Mouse (Mus musculus) embryonic facial prominence, embryonic 14.5 days (tissue): ENCODE results near the gene Gpatch11. TPM values are rescaled to one million over a fixed set of nuclear protein-coding genes. Genes with fewer than 3 reads are reported as not detected.

Experiments
- ATAC-seq: fragments of 200-750 bp; cut with Nextera tagmentation; 2 replicates; pipeline ENCODE4 v1.8.0; 2017; ENCODE audit warnings: low read depth, moderate number of reproducible peaks, moderate TSS enrichment
- DNase-seq: peaks from one replicate; pipeline ENCODE4 v3.0.0-alpha.2; 2015; ENCODE audit warnings: low spot score
- H3K27ac ChIP-seq: fragments of 300-500 bp; sonication (generic); replicated peaks from 2 replicates; pipeline ENCODE4 v1.5.1; 2014; ENCODE audit warnings: low read depth, mild to moderate bottlenecking, low read length, moderate library complexity
- H3K27me3 ChIP-seq: fragments of 300-500 bp; sonication (generic); replicated peaks from 2 replicates; pipeline ENCODE4 v1.6.1; 2014; ENCODE audit warnings: low read length; ENCODE audit not compliant: control insufficient read depth, insufficient read depth
- H3K36me3 ChIP-seq: fragments of 300-500 bp; sonication (generic); 2 replicates; pipeline ENCODE4 v1.6.1; 2014; ENCODE audit warnings: low read length, mixed read lengths; ENCODE audit not compliant: control insufficient read depth, insufficient read depth
- H3K4me1 ChIP-seq: fragments of 300-500 bp; sonication (generic); 2 replicates; pipeline ENCODE4 v1.6.1; 2014; ENCODE audit warnings: antibody characterized with exemption, low read length; ENCODE audit not compliant: control insufficient read depth, insufficient read depth
- H3K4me2 ChIP-seq: fragments of 300-500 bp; sonication (generic); 2 replicates; pipeline ENCODE4 v1.6.1; 2014; ENCODE audit warnings: low read depth, mild to moderate bottlenecking, low read length, moderate library complexity, mixed read lengths
- H3K4me3 ChIP-seq: fragments of 300-500 bp; sonication (generic); 2 replicates; pipeline ENCODE4 v1.5.1; 2014; ENCODE audit warnings: low read depth, mild to moderate bottlenecking, low read length
- H3K9ac ChIP-seq: fragments of 300-500 bp; sonication (generic); 2 replicates; pipeline ENCODE4 v1.6.1; 2014; ENCODE audit warnings: low read depth, mild to moderate bottlenecking, low read length, moderate library complexity, mixed read lengths
- H3K9me3 ChIP-seq: fragments of 300-500 bp; sonication (generic); 2 replicates; pipeline ENCODE4 v1.6.1; 2016; ENCODE audit warnings: low read length; ENCODE audit not compliant: control insufficient read depth
- WGBS: fragments of 180-500 bp; shearing (Covaris S2); extraction: QIAGEN DNeasy Blood & Tissue Kit; methylation state at CpG from one replicate; pipeline ENCODE4 v1.1.7; 2014; 5-methylcytosine and 5-hydroxymethylcytosine counted together
- polyA plus RNA-seq: library from polyadenylated mRNA; unstranded; fragments of >200 nt; fragmentation: Nextera tagmentation; extraction: Ambion mirVana; gene quantifications from 2 replicates; pipeline ENCODE4 v1.2.1, GENCODE M21; 2014

Gene Gpatch11
- polyA plus RNA-seq, 1 experiment from 2014 or later, result 38.5 TPM

DNA sequence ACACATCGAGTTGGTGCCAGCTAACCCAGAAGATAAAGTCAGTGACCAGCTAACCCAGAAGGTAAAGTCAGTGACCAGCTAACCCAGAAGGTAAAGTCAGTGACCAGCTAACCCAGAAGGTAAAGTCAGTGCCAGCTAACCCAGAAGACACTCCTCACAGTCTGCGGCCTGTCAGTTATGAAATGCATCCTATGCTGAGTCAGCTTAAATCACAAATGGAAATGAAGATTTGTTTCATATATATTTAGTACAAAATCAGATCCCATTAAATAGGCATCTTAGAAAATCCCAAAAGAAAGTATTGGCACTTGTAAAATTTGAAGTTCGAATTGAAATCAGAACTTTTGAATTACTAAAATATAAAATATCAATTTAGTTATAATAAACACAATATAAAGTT lies 25.8 kb upstream of the Gpatch11 start:
- ATAC-seq, result no peak
- 93% methylated on average over 3 of the region's 3 CpGs for WGBS

DNA sequence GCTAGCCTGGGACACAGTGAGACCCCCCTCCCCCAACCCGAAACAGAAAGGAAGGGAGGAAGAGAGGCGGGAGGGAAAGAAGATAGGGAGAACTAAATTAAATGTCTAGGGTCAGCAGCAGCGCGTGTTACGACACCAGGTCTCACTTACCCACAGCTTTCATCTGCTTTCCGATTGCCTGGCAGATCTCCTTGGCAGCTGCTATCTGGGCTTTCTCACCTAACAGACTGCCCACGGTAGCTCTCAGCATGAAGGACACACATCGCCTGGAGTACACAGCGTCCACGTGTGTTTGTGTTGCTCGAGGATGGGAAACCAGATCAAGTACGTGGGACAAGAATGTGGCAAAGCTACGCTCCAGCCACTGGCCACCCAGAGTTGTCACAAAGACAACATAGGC lies 11.0 kb upstream of the Gpatch11 start:
- no peak overlapping the region for H3K4me3 ChIP-seq
- whole genome bisulfite sequencing, result 92% methylated on average over 13 of the region's 13 CpGs
- H3K9me3 ChIP-seq, result no peaks in the 10 kb centered on the region
- peaks cover 81% of the 10 kb centered on the region for H3K36me3 ChIP-seq
- no peak for ATAC-seq
- H3K4me2 ChIP-seq, result no peak overlapping the region
- no peak overlapping the region for H3K27ac ChIP-seq
- no peak for DNase-seq
- H3K27me3 ChIP-seq, result no peaks in the 10 kb centered on the region
- H3K4me1 ChIP-seq, result no peaks in the 10 kb centered on the region
- no peak overlapping the region for H3K9ac ChIP-seq

More for the DNA sequence above, 25.8 kb upstream of the Gpatch11 start:
- Histone ChIP-seq H3K9ac (no peak overlapping the region), H3K4me2 (no peak overlapping the region), H3K4me3 (no peak overlapping the region), H3K9me3 (no peaks in the 10 kb centered on the region), H3K27me3 (no peaks in the 10 kb centered on the region), H3K36me3 (peaks cover 56% of the 10 kb centered on the region), H3K4me1 (no peaks in the 10 kb centered on the region), H3K27ac (no peak overlapping the region)
- no peak for DNase-seq

DNA sequence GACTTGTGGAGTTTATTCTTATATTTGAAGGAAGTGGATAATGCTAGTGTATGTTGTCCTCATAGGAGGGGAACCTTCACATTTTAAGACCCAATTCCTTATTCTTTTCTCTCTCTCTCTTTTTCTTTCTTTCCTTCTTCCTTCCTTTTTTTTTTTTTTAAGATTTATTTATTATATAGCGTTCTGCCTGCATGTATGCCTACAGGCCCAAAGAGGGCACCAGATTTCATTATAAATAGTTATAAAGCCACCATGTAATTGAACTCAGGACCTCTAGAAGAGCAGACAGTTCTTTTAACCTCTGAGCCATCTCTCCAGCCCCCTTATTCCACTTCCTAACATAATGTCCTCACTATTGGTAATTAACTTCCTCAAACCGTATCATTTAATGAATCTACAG lies 689 bp downstream of the Gpatch11 start:
- H3K4me1 ChIP-seq, result no peaks in the 10 kb centered on the region
- DNase-seq, result peak; percentile 20

DNA sequence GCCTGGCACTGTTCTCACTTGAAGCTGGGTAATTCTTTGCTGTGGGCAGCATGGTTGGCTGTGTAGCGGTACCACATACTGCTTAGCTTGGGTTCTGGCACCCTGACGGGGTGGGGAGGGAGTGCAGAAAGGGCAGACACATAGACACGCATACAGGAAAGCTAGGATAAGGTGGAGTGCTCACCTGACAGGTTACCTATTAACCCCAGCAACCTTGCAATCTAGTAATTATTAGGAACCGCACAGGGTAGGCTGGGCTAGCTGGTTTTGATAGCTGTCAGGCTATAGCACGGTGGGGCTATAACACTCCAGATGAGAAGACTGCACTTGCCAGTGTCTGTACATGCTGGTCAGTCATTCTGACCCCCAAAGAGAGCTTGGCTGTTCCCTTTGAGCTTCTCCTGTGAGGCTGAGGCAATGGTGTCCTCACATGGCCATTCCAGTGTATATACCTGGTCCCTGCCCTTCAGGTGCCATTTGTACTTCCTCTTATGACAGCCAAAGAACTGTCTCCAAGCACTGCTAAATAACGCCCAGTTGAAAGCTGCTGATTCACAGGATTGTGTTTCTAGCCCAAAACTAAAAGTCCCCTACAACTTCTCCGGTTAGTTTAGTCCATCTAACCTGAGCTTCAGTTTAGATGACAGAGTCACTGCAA lies 7.0 kb downstream of the Gpatch11 start:
- no peak for ATAC-seq
- H3K27me3 ChIP-seq, result no peaks in the 10 kb centered on the region
- WGBS, result 91% methylated on average over 7 of the region's 7 CpGs
- no peak for DNase-seq
- no peak overlapping the region for H3K4me2 ChIP-seq
- no peak overlapping the region for H3K9ac ChIP-seq
- H3K27ac ChIP-seq, result no peak overlapping the region
- H3K36me3 ChIP-seq, result peaks cover 81% of the 10 kb centered on the region
- H3K4me3 ChIP-seq, result no peak overlapping the region
- no peaks in the 10 kb centered on the region for H3K9me3 ChIP-seq
- no peaks in the 10 kb centered on the region for H3K4me1 ChIP-seq

More for the DNA sequence above, 689 bp downstream of the Gpatch11 start:
- H3K9ac ChIP-seq, result peak overlapping the region; percentile 71
- WGBS, result 26% methylated on average over 2 of the region's 2 CpGs
- H3K27ac ChIP-seq, result peak overlapping the region; percentile 81
- H3K4me2 ChIP-seq, result peak overlapping the region; percentile 96
- ATAC-seq, result no peak
- H3K36me3 ChIP-seq, result peaks cover 29% of the 10 kb centered on the region
- H3K9me3 ChIP-seq, result no peaks in the 10 kb centered on the region
- H3K27me3 ChIP-seq, result no peaks in the 10 kb centered on the region
- H3K4me3 ChIP-seq, result peak overlapping the region; percentile 85

- ATAC-seq (no peak), DNase-seq (no peak)
- Histone ChIP-seq H3K9me3 (no peaks in the 10 kb centered on the region), H3K36me3 (peaks cover 29% of the 10 kb centered on the region), H3K27ac (no peak overlapping the region), H3K4me1 (no peaks in the 10 kb centered on the region), H3K27me3 (no peaks in the 10 kb centered on the region), H3K9ac (no peak overlapping the region), H3K4me2 (no peak overlapping the region), H3K4me3 (no peak overlapping the region)
- WGBS, result 88% methylated on average over 10 of the region's 10 CpGs
These were observed 20.9 kb downstream of the Gpatch11 start for GRCm38 (mm10) chr17:78856243-78856642.

GRCm38 (mm10) chr17:78873886-78874285 lies 38.5 kb downstream of the Gpatch11 start:
- Histone ChIP-seq H3K4me2 (no peak overlapping the region), H3K4me3 (no peak overlapping the region), H3K9me3 (no peaks in the 10 kb centered on the region), H3K27ac (no peak overlapping the region), H3K4me1 (no peaks in the 10 kb centered on the region), H3K27me3 (no peaks in the 10 kb centered on the region), H3K36me3 (peaks cover 33% of the 10 kb centered on the region; the same call in 1 of the 2 replicates), H3K9ac (no peak overlapping the region)
- ATAC-seq, result no peak
- 92% methylated on average over 6 of the region's 6 CpGs for WGBS
- no peak for DNase-seq

GRCm38 (mm10) chr17:78881878-78882304 lies 46.5 kb downstream of the Gpatch11 start:
- peak overlapping the region; percentile 62 for H3K4me2 ChIP-seq
- peak overlapping the region; percentile 60 for H3K4me3 ChIP-seq
- WGBS, result 14% methylated on average over 5 of the region's 7 CpGs
- H3K36me3 ChIP-seq, result 0 out of 2 replicates have a peak, but pooled peaks cover 14% of the 10 kb centered on the region
- no peaks in the 10 kb centered on the region for H3K27me3 ChIP-seq
- no peaks in the 10 kb centered on the region for H3K9me3 ChIP-seq
- H3K9ac ChIP-seq, result peak overlapping the region; percentile 75
- peak; percentile 30 for ATAC-seq
- H3K4me1 ChIP-seq, result peaks cover 5% of the 10 kb centered on the region; the same call in 1 of the 2 replicates
- peak overlapping the region; percentile 73 for H3K27ac ChIP-seq
- DNase-seq, result peak; percentile 40

DNA sequence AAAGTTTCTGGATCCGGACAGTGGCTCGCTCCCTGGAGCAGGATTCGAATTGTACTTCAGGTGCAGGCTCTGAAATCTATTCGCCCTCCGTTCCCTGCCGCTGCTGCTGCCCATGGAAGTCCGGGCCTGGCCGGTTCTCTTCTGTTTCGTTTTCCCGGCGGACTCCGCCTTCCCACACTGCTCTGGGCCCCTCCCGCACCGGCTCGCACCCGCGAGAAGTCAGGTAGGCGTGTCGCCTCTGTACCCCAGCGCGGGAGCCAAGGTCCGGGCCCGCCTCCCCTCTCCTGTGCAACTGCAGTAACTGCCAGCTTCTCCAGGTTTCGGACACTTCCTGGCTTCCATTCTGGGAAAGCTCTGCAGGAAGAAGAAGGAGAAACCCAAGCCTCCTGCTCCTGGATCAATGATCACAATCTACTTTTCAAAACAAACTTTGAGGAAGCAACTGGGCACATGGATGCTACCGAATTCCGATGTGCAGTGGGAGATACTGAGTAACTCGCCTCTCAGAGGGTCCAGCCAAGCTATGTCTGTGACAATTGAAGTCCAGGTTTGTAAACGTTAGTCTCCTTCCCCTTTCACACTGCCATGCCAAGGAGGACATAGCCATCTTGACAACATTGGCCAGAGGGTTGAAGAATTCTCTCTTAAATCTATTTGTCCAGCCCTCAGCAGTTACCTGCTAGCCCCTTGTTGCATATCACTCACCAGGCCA lies 47.2 kb downstream of the Gpatch11 start, which contains the start of gene Eif2ak2:
TSS of gene Eif2ak2 (minus strand) at position 173 of the 712 bp plus-strand sequence.
- H3K27ac ChIP-seq, result peak within 1 kb of the TSS; percentile 73
- WGBS, result 3% methylated on average over 28 of the region's 28 CpGs
- no peaks in the 10 kb centered on the region for H3K9me3 ChIP-seq
- 0 out of 2 replicates have a peak, but pooled peaks cover 8% of the 10 kb centered on the region for H3K36me3 ChIP-seq
- ATAC-seq, result peak; percentile 98
- H3K4me2 ChIP-seq, result peak within 1 kb of the TSS; percentile 62
- no peaks in the 10 kb centered on the region for H3K27me3 ChIP-seq
- peak within 1 kb of the TSS; percentile 75 for H3K9ac ChIP-seq
- H3K4me3 ChIP-seq, result peak within 1 kb of the TSS; percentile 60
- peaks cover 5% of the 10 kb centered on the region; the same call in 1 of the 2 replicates for H3K4me1 ChIP-seq
- DNase-seq, result peak; percentile 90
